Mouse (Mus musculus) liver, postnatal 0 days (tissue): Measurements from ENCODE around the gene Prss35.

Source experiments
- CTCF ChIP-seq: sonication (generic); IDR thresholded peaks from 2 replicates; pipeline ENCODE4 v1.5.1; 2016; ENCODE audit warnings: antibody characterized with exemption, low read depth
- EP300 ChIP-seq: IDR thresholded peaks from 2 replicates; pipeline ENCODE4 v1.6.1; 2016; ENCODE audit warnings: antibody characterized with exemption, low read depth, mild to moderate bottlenecking

DNA sequence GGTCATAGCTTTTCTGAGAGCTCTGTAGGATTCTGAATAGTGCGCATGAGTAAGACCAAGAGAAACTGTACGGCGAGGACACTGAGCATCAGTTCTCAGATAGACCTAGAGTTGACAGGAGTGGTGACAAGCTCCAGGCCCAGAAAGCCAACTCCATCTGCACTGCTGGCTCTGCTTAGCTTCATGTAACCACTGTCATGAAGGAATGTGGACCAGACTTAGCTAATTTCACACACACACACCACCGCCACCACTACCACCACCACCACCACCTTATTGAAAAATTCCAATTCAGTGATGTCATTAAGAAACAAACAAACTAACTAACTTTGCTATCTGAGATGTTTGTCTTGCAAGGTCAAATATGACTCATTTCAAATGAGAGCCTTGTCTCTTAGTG, 6.5 kb upstream of the Prss35 start:
- TF ChIP-seq CTCF = no peak
- TF ChIP-seq EP300 = no peak
